Mouse (Mus musculus) large intestine, adult 2 months (tissue): Measurements from ENCODE around the gene Prss42. TPM values are rescaled to one million over a fixed set of nuclear protein-coding genes. Genes with fewer than 3 reads are reported as not detected.

ENCODE experiments used
- DNase-seq: peaks from one replicate; pipeline ENCODE4 v3.0.0-alpha.2; 2012; ENCODE audit warnings: low read depth, low spot score
- WGBS: fragments of 180-500 bp; shearing (Covaris S2); methylation state at CpG from one replicate; pipeline ENCODE4 v1.1.7; 2018; 5-methylcytosine and 5-hydroxymethylcytosine counted together
- polyA plus RNA-seq: library from polyadenylated mRNA; depleted of rRNA; stranded (reverse); fragments of >200 nt; gene quantifications from 2 replicates; pipeline ENCODE4 v1.2.3, GENCODE M21; 2012; rRNA removed

Prss42 gene
- polyA plus RNA-seq, 1 experiment, result not detected

GRCm38 (mm10) chr9:110849162-110849561 lies 51.2 kb downstream of the Prss42 start:
- WGBS, result 70% methylated on average over 7 of the region's 7 CpGs
- DNase-seq, result no peak

Other genes starting within 250 kb of the Prss42 start
- 4.9 and 5.7 TPM in 2 replicates for gene Nradd, start 173.7 kb upstream of the Prss42 start, polyA plus RNA-seq
- 19.3 and 25.2 TPM in 2 replicates for gene Nbeal2, start 144.0 kb upstream of the Prss42 start, polyA plus RNA-seq
- gene Ccdc12, start 141.7 kb upstream of the Prss42 start, polyA plus RNA-seq, result 128 and 129 TPM in 2 replicates
- gene Myl3, start 56.3 kb upstream of the Prss42 start, polyA plus RNA-seq, result 0.17 TPM in 1 of 2 replicates, not detected in the other
- gene Pth1r, start 51.0 kb upstream of the Prss42 start, polyA plus RNA-seq, result 7.9 and 8.8 TPM in 2 replicates
- not detected in 2 replicates for gene Prss44, start 15.8 kb downstream of the Prss42 start, polyA plus RNA-seq
- gene Prss43, start 28.5 kb downstream of the Prss42 start, polyA plus RNA-seq, result not detected in 2 replicates
- gene Prss45, start 36.4 kb downstream of the Prss42 start, polyA plus RNA-seq, result not detected in 2 replicates
- not detected in 2 replicates for gene Prss46, start 46.3 kb downstream of the Prss42 start, polyA plus RNA-seq
- gene Prss50, start 59.8 kb downstream of the Prss42 start, polyA plus RNA-seq, result not detected in 2 replicates
- 7.7 and 19.7 TPM in 2 replicates for gene Als2cl, start 81.7 kb downstream of the Prss42 start, polyA plus RNA-seq
- gene Tmie, start 81.9 kb downstream of the Prss42 start, polyA plus RNA-seq, result 0.26 and 0.37 TPM in 2 replicates
- not detected in 2 replicates for gene Fam240a, start 118.7 kb downstream of the Prss42 start, polyA plus RNA-seq
- gene Tdgf1, start 148.0 kb downstream of the Prss42 start, polyA plus RNA-seq, result not detected in 2 replicates
- 0.02 and 0.07 TPM in 2 replicates for gene Lrrc2, start 153.4 kb downstream of the Prss42 start, polyA plus RNA-seq
- gene Rtp3, start 192.4 kb downstream of the Prss42 start, polyA plus RNA-seq, result 0.98 and 1.8 TPM in 2 replicates
- 0.85 and 1.1 TPM in 2 replicates for gene Ltf, start 221.1 kb downstream of the Prss42 start, polyA plus RNA-seq